Mouse (Mus musculus): ENCODE results near the gene Hoxa3.

Hoxa3 gene

DNA sequence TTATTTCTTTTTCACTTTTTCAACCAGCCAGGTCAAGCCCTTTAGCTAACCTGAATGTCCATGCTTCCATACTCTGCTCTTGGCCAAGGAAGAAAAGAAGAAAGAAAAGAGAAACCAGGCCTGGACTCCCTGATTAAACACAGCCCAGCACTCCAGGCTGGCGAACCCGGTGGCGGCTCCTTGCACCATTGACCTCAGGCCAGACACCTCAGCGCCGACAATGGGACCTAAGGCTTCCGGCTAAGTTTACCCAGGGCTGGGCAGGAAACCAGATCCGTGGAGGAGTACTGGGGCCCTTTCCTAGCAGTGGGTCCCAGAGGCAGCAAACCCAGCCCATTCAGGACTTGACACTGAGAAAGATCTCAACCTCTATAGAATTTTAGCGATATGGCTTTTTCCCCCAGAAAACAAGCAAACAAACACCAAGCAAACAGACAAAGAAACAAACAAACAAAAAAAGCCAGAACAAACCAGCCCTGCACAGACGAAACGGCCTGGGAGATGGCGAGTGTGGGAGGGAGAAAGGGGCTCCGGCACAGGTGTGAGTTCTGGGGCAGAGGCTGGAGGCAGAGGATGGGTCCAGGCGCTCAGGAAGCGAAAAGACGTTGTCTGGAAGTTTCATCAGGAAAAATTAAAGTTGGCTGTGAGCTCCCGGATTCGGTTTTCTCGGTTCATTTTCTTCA, 18.9 kb upstream of the Hoxa3 start:
- no peak for DNase-seq (ENCODE audit: low spot score)

DNA sequence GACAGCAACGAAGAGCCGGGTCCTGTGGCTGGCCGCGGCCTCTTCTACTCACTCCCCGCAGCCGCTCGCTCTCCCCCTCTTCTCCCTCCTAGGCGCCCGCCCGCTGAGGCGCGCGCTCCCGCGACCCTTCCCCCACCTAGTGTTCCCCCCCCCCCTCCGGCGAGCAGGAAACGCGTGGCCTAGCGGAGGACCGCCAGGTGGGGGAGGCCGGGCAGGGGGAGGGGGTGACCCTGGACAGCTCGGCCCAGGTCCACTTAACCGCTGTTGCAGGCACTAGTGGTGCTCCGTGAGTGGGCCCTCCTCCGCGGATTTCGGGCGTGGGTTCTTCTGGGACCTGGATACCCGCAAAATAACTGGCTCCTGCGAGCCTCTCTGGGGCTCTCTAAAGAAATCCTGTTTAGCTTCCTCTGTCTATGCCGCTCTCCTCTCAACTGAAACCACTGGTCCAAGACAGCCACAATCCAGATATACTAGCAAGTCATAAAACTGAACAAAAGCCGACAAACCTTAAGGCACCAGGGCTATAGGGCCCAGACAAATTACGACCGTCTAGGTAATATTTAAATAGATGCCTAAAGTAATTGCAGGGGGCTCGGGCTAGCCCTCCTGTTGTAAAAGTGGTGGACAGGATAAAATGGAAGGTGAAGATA, 17.5 kb upstream of the Hoxa3 start, which contains the start of gene Hoxa9:
Gene Hoxa9, minus strand, starts transcription at position 574 of the 650 bp plus-strand sequence.
- DNase-seq (ENCODE audit: low spot score), result no peak

- no peak for DNase-seq (ENCODE audit: low spot score)
These were observed 16.7 kb upstream of the Hoxa3 start for GRCm38 (mm10) chr6:52229558-52230416.

DNA sequence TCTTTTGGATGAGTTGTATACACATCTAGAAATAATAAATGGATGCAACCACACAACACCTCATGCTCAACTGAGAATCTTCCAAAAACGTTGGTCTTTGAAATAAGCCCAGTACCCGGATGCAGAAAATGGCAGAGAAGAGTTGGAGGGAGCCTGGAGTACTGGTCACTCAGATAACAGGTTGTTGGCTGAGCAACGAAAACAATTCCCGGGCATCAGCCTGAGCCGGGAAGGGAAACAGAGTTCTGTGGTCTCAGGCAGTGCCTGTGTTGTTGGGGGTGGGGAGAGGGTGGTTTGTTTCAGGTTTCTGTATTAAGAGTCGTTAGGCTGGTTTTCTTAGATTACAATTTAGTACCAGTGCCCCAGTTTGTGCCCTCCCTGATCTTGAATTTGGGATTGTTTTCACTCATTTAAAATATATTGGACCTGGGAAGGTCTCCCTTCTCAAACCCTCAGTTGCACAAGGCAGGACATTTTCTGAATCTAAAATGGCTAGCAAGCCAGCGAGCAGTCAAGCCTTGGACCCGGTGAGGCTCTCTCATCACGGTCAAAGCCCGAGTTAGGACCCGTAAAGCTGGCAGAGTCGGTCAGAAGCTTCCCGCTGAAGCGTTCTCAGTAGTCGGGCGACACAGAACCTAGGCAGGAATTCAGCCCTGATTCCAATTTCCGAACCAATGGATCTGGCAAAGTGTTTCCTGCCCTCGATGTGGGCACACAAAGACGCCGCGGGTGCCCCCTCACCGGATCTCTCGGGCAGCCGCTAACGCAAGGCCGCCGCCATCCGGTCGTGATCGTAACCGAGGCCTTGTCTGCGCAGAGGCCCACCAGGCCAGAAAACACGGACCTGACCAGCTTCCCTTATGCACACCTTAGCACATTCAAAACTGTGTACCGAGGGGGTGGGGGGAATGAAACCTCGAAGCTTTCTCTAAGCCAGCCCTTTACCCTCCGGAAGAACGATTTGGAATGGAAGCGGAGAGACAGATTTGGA, 15.6 kb upstream of the Hoxa3 start:
- no peak for DNase-seq (ENCODE audit: low spot score)

GRCm38 (mm10) chr6:52227470-52228222, 14.5 kb upstream of the Hoxa3 start:
- no peak for DNase-seq (ENCODE audit: low spot score)

DNA sequence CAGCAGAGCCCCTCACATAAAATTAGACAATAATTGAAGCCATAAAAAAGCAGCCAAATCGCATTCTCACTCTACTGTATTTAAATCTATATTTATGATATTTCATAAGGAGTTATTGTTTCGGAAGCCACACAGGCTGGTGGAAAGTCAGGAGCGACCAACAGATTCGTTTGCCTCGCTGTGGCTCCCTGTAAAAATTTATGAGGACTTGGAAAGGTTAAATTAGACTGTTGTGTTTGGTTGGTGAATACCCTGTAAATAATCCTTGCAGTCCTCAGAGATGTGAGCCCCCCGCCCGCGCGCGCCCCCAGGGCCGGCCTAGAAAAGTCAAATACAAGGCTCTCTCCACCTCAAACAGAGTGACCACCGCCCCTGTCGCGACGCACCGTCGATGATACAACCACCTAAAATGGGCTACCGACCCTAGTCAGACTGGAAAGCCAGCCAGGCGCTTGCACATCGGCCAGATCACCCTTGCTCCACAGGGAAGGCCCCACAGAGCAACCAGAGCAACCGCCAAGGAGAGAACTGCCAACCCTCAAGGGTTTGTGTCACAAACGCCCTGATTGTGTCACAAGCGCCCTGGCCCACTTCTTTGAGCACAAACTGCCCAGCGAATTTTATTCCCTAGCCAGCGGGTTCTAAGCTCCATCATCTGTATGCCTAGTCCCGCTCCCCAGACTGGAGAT, 13.6 kb upstream of the Hoxa3 start:
- DNase-seq (ENCODE audit: low spot score), result no peak

- no peak for DNase-seq (ENCODE audit: low spot score)
These were observed 12.8 kb upstream of the Hoxa3 start for GRCm38 (mm10) chr6:52225612-52226568.

DNA sequence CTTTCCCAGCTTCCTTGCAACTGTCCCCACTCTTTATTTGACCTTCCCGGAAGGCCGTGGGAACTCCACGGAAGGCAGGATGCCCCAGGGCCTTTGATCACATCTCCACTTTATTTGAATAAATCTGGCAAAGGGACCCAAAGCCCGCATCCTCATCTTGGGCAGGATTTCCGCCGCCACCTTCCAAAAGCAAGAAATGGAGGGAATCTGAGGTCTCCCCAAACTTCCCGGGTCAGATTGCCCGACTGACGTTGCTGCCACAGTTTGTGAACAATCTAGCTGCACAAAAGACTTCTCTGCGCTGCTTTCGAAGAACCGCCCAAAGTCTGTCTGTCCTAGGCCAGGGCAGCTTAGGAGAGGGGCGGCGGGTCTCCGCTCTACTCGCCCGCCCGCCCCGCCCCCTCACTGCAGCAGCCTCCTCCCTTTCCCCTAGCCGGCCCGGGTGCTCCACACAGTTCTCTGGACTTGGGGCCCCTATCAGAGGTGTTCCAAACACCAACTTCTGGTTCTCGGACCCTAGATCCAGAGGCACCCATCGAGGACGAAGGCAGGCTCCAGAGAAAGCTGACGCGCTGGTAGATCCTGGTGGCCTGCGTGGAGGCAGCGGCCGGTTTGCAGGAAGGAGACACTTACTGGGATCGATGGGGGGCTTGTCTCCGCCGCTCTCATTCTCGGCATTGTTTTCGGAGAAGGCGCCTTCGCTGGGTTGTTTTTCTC, 11.9 kb upstream of the Hoxa3 start:
- DNase-seq (ENCODE audit: low spot score), result no peak

DNA sequence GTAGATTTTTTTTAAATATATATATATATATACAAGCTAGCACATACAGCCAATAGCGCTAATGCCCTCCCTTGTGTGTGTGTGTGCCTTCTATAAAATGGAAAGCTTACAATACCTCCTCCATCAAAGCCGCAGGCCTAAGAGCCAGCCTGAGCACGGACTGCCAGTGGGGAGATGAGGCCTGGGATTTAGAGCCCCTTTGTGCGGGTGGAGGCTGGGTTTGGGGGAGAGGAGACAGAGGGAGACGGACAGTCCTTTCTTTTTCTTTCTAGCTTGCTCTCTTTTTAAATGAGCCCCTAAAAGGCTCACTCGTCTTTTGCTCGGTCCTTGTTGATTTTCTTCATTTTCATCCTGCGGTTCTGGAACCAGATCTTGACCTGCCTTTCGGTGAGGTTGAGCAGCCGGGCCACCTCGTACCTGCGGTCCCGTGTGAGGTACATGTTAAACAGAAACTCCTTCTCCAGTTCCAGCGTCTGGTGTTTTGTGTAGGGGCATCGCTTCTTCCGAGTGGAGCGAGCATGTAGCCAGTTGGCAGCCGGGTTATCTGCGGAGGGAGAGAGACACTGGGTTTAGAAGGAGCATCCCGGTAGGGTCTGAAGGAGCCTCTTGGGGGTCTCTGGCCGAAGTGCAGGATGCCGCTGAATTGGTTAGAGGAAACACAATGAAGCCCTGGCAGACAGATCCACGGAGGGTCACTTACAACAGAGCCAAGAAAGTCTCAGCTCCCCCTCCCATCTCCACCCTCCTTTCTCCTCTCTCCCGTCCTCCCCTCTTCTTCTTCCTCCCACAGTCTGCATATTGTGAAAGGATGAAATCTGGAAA, 11.0 kb upstream of the Hoxa3 start:
- DNase-seq (ENCODE audit: low spot score), result no peak

GRCm38 (mm10) chr6:52222729-52223128, 9.6 kb upstream of the Hoxa3 start:
- DNase-seq (ENCODE audit: low spot score), result no peak

DNA sequence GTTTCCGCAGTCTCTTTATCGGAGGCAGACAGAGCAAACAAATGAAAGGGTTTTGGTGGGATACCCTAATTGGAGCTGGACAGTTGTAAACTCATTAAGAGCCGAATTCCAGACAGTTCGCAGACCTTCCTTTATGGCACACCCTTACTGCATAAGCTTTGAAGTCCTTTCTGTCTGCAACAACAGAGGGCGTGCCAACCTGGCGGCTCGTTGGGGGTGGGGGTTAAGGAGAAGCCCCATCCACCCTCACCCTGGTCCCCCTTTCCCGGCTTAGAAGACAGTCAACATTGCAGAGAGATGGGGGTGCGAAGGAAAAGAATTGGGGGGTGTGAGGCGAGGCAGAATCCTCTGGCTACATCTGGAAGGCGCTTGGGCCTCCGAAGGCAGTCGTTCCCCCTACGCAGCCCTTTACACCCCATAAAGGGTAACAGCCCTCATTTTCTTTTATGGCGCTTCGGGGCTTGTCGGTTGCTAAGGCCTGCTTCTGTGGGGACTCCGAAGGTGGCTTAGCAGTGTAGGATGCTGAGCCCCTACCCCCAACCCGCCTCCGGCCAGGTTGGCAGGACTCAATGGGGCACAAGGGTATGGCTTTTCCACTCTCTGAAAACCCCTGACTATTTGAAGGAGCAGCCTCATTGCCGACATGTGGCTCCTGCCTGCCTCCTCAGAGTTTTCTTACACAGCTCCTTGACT, 9.0 kb upstream of the Hoxa3 start:
- DNase-seq (ENCODE audit: low spot score), result no peak

GRCm38 (mm10) chr6:52221337-52221992, 8.3 kb upstream of the Hoxa3 start, which contains the start of gene Hoxa7:
TSS of gene Hoxa7 (minus strand) at chr6:52221854.
- peak; percentile 94 for DNase-seq (ENCODE audit: low spot score)

- DNase-seq (ENCODE audit: low spot score), result no peak
These were observed 7.8 kb upstream of the Hoxa3 start for GRCm38 (mm10) chr6:52220865-52221310.

DNA sequence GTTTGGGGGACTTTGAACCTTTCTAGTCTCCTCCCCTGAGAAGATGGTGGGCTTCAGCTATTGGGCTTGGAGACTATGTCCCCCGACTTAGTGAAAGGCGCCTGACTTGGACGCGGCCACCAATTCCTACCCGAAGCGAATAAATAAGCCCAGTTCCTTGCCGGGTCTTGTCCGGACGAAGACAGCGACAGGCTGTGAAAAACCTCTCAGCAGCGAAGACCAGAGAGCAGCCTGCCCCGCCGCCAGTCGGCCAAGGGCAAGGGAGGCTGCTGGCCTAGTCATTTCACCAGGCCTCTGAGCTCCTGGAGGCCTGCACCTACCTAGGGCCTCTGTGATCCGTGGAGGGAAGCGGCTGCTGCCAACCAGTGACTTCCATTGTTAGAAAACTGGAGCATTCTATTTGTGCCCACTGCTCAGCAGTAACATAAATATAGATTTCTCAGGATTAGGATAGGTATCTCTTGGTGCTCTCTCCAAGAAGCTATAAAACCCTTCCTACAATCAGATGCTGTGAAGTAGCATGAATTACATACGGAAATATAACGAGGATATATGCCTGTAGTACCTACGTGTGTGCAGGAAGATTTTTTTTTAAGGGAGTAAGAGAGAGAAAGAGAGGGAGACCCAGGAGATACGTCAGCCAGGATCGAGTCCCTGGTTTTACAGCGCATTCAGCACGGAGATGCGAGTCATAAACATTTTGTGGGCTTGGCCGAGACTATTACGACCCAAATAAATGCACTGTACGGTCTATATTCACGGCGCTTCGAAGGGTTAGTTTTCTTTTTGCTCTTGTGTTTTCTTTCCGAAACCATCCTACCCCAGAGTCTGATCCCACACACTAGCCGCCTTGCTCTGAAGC, 7.1 kb upstream of the Hoxa3 start:
- no peak for DNase-seq (ENCODE audit: low spot score)

DNA sequence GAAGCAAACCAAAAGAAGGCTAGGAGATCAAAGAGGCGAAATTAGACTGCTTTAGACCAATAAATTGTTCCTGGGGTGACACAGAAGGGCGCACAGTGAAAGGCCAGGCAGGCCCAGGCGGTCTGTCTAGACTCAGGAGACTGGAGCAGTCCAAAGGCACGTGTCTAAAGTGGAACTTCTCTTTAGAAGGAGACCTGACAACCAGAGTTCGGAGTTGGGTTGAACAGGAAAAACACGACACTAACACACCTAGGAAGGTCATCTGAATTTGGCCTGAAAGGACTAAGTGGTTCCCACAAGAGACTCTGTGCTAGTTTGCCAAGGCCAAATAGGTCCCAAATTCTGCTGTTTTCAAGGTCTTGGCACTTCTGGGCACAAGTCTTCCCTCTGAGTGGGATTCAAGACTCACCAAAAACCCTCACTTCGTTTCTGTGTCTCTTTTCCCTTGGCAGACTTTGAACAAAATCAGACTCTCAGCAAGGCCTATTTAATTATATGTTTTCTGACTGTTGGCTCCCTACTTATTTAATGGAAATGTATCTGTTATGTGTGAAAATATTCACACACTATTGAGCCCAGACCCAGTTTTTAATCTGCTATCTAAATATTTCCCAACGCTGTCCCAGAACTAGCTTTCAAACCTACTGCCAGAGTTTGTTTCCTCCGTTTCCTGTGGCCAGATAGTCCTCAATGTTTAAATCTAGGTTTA, 6.3 kb upstream of the Hoxa3 start:
- no peak for DNase-seq (ENCODE audit: low spot score)
